Mouse (Mus musculus): ENCODE results near the gene Ifi27l2b. TPM values are rescaled to one million over a fixed set of nuclear protein-coding genes. Genes with fewer than 3 reads are reported as not detected.

The Ifi27l2b gene
- polyA plus RNA-seq (2014; fragmentation: Illumina TruSeq; extraction: RNeasy Lipid Tissue Mini Kit (QIAGEN cat#74804); ENCODE audit: insufficient read depth, low read depth, low replicate concordance), result 0.30 TPM

GRCm38 (mm10) chr12:103457140-103457539 lies at the start of gene Ifi27l2b:
Gene Ifi27l2b, minus strand, starts transcription at chr12:103457223.

DNA sequence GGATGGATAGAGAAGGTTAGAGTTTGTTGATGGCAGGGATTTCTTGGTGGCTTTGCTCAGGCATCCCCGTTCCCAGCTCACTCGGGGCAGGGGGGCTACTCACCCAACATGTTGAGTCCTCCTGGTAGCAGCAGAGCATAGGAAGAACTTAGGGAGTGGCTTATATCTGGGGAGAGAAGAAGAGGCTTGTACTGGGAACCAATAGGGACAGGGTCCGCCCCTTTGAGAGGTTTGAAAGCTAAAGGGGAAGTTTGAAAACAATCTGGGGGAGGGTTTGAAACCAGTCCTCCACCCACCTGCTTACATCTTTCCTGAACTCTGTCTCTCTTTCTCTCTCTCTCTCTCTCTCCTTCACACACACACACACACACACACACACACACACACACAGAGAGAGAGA lies 13.5 kb downstream of the Ifi27l2b start, which contains the start of gene Ifi27l2a:
Ifi27l2a (minus strand) TSS at position 157 of the 400 bp plus-strand sequence.

DNA sequence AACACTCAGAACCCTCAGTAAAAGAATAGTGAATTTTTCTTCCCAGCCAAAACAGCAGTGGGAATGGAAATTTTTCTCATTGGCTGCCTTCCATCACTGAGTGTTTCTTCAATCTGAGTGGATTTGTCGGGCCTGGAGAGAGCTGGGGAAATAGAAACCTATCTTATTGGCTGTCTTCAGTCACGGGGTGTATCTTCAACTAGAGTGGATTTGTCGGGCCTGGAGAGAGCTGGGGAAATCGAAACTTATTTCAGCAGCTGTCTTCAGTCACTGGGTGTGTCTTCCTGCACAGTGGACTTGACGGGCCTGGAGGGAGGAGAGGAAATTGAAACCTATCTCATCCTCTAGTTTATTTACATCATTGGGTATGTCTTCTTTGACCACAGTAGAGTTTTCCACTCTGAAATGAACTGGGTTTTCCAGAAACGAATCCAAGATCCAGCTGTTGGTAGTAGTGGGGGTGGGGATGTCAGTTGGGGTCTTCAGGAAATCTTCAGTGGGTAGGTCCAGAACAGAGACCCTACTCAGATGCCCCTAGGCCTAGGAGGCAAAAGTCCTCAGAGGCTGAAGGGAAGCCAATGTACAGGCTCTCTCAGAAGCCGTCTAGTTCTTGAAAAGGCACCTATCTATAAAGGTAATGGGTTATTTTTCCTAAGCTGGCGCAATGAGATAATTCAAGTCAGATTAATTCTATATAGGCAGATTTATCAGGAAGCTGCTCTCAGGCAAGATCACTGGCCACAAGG lies 22.9 kb downstream of the Ifi27l2b start, which contains the start of gene Ifi27:
Ifi27 (plus strand) TSS at position 226 of the 746 bp plus-strand sequence.

GRCm38 (mm10) chr12:103425729-103426470 lies 31.1 kb downstream of the Ifi27l2b start, which contains the start of gene Ddx24:
Gene Ddx24, minus strand, starts transcription at chr12:103425830.

GRCm38 (mm10) chr12:103407720-103408119 lies 49.3 kb downstream of the Ifi27l2b start, which contains the start of gene 9330161L09Rik:
Gene 9330161L09Rik, minus strand, starts transcription at chr12:103407820.

Other genes with a start within 250 kb of the Ifi27l2b start
- 0.38 TPM for gene Prima1, start 215.1 kb downstream of the Ifi27l2b start, polyA plus RNA-seq (2014; fragmentation: Illumina TruSeq; extraction: RNeasy Lipid Tissue Mini Kit (QIAGEN cat#74804); ENCODE audit: insufficient read depth, low read depth, low replicate concordance)
- gene Fam181a, start 146.2 kb downstream of the Ifi27l2b start, polyA plus RNA-seq (2014; fragmentation: Illumina TruSeq; extraction: RNeasy Lipid Tissue Mini Kit (QIAGEN cat#74804); ENCODE audit: insufficient read depth, low read depth, low replicate concordance), result 0.77 TPM
- gene Asb2, start 101.2 kb downstream of the Ifi27l2b start, polyA plus RNA-seq (2014; fragmentation: Illumina TruSeq; extraction: RNeasy Lipid Tissue Mini Kit (QIAGEN cat#74804); ENCODE audit: insufficient read depth, low read depth, low replicate concordance), result 6.2 TPM
- 4.2 TPM for gene Otub2, start 68.5 kb downstream of the Ifi27l2b start, polyA plus RNA-seq (2014; fragmentation: Illumina TruSeq; extraction: RNeasy Lipid Tissue Mini Kit (QIAGEN cat#74804); ENCODE audit: insufficient read depth, low read depth, low replicate concordance)
- gene 9330161L09Rik, start 49.4 kb downstream of the Ifi27l2b start, polyA plus RNA-seq (2014; fragmentation: Illumina TruSeq; extraction: RNeasy Lipid Tissue Mini Kit (QIAGEN cat#74804); ENCODE audit: insufficient read depth, low read depth, low replicate concordance), result 0.25 TPM
- gene Ddx24, start 31.4 kb downstream of the Ifi27l2b start, polyA plus RNA-seq (2014; fragmentation: Illumina TruSeq; extraction: RNeasy Lipid Tissue Mini Kit (QIAGEN cat#74804); ENCODE audit: insufficient read depth, low read depth, low replicate concordance), result 40.4 TPM
- gene Ifi27, start 23.0 kb downstream of the Ifi27l2b start, polyA plus RNA-seq (2014; fragmentation: Illumina TruSeq; extraction: RNeasy Lipid Tissue Mini Kit (QIAGEN cat#74804); ENCODE audit: insufficient read depth, low read depth, low replicate concordance), result 253 TPM
- 865 TPM for gene Ifi27l2a, start 13.5 kb downstream of the Ifi27l2b start, polyA plus RNA-seq (2014; fragmentation: Illumina TruSeq; extraction: RNeasy Lipid Tissue Mini Kit (QIAGEN cat#74804); ENCODE audit: insufficient read depth, low read depth, low replicate concordance)
- gene Ppp4r4, start 75.1 kb upstream of the Ifi27l2b start, polyA plus RNA-seq (2014; fragmentation: Illumina TruSeq; extraction: RNeasy Lipid Tissue Mini Kit (QIAGEN cat#74804); ENCODE audit: insufficient read depth, low read depth, low replicate concordance), result 2.8 TPM
- 0.50 TPM for gene Serpina10, start 174.2 kb upstream of the Ifi27l2b start, polyA plus RNA-seq (2014; fragmentation: Illumina TruSeq; extraction: RNeasy Lipid Tissue Mini Kit (QIAGEN cat#74804); ENCODE audit: insufficient read depth, low read depth, low replicate concordance)
- not detected for gene Serpina6, start 200.0 kb upstream of the Ifi27l2b start, polyA plus RNA-seq (2014; fragmentation: Illumina TruSeq; extraction: RNeasy Lipid Tissue Mini Kit (QIAGEN cat#74804); ENCODE audit: insufficient read depth, low read depth, low replicate concordance)
- not detected for gene Serpina16, start 218.9 kb upstream of the Ifi27l2b start, polyA plus RNA-seq (2014; fragmentation: Illumina TruSeq; extraction: RNeasy Lipid Tissue Mini Kit (QIAGEN cat#74804); ENCODE audit: insufficient read depth, low read depth, low replicate concordance)
- gene Serpina1f, start 238.3 kb upstream of the Ifi27l2b start, polyA plus RNA-seq (2014; fragmentation: Illumina TruSeq; extraction: RNeasy Lipid Tissue Mini Kit (QIAGEN cat#74804); ENCODE audit: insufficient read depth, low read depth, low replicate concordance), result not detected

All from lung, adult 10 weeks (tissue).